Mouse (Mus musculus) urinary bladder, adult 18-20 months (tissue): ENCODE data around the gene Zfp316.
A peak's percentile ranks its signal among the peaks of the same experiment; 100 is the strongest.

ENCODE experiments used
- DNase-seq, 2 experiments: peaks; one replicate each; pipeline ENCODE4 v3.0.0; 2022; ENCODE audit warnings: low spot score in 2 of 2, mixed read lengths in 2 of 2

The Zfp316 gene

DNA sequence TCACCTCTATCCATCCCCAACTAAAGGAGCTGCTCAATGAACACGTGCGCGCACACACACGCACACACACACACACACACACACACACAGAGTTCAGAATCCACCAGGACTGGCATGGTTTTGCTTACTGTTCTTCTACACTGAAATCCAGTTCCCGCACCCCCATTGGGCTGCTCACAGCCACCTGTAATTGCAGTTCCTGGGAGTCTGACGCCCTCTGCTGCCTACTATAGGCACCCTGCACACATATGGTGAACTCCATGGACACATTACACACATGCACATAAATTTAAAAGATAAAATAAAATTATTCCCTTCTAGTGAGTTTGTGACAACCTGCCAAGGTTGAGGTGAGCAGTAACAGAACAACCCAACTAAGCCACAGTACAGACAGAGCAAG is 14.9 kb upstream of the Zfp316 start:
- no peak for DNase-seq

DNA sequence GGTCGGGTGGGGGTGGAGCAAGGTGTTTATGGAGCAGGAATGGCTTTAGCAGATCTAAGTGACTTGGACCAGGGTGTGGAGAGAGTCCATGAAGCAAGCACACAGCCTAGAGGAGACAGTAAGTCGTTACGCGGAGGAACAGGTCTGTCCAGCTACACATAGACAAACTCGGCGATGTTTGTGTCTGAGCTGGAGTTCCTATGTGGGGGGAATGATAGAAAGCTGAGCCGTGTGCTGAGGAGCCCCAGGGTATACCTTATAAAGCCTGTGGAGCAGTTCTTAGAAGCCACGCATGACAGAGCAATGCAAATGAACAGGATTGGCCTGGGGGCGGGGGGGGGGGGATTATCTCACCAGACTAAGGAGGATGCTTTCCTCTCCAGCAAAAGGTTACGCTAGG is 9.4 kb upstream of the Zfp316 start:
- DNase-seq, result no peak

DNA sequence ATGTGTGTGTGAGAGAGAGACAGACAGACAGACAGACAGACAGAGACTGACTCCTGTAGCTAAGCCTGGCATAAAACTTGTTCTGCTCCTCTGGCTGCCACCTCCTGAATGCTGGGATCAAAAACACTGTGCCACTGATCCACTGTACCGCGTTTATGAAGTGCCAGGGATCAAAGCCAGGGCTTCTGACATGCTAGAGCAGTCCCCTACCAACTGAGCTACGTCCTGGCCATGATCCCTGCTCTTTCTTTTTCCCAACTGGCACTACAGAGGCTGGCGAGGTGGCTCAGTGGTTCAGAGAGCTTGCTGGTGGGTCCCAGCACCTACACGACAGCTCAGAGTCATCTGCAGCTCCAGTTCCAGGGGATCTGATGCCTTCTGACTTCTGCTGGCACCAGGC is 5.9 kb upstream of the Zfp316 start:
- no peak for DNase-seq

DNA sequence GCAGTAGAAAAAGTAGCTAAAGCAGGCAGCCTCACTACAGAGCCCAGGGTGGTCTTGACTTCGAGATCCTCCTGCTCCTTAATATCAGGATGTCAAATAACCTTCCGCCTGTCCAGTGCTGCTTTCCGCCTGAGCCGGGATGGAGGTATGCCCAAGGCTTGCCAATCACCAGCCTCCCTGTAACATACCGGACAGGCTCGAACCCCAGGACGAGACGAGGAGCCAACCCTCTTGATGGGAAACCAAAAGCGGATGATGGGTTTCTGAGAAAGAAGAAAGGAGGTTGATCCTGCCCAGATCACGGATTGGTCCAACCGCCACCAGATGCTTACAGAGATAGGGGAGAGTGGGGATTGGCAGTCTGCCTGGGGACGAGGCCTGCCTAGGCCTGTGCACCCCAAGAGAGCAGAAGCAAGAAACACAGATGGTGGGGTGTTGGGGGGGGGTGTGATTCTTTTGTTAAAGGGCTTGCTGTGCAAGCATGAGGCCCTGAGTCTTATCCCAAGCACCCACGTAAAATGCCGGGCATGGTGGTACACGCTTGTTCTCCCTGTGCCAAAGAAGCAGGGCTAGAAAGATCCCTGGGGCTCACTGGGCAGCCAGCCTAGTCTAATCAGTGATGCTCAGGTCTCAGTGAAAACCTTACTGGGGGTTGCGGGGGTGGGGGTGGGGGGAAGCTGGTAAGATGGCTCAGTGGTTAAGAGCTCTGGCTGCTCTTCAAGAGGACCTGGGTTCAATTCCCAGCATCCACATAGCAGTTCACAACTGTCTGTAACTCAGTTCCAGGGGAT is 2.9 kb upstream of the Zfp316 start:
- no peak for DNase-seq

DNA sequence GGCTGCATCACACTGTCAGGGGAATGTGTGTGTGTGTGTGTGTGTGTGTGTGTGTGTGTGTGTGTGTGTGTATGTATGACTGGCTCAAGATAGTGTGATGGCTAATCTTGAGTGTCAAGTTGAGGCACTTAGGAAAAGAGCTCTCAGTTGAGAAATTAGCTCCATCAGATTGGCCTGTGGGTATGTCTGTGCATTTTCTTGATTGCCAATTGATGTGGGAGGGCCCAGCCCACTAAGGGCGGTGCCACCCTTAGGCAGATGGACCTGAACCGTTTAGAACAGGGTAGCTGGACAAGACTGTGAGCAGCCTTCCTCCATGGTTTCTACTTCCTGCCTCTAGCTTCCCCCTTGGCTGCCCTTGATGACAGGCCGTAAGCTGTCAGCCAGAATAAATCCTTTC is 2.3 kb upstream of the Zfp316 start:
- DNase-seq, result no peak

DNA sequence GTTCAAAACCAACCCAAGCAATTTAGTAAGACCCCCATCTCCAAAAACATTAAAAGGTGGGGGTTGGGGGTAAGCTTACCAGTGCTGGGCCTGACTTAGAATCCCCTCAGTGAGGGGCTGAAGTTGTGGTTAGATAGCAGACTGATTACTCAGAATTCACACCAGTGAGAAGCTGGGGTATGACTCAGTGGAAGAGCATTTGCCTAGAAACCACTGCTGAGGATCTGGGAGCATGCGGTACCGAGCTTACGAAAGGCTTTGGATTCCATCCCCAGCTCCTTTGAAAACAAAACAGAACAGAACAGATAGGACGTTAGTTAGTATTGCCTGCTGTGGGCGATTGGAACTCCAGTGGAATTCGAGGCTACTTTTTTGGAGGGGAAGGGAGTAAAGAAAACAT is 1.8 kb upstream of the Zfp316 start:
- DNase-seq, result no peak

DNA sequence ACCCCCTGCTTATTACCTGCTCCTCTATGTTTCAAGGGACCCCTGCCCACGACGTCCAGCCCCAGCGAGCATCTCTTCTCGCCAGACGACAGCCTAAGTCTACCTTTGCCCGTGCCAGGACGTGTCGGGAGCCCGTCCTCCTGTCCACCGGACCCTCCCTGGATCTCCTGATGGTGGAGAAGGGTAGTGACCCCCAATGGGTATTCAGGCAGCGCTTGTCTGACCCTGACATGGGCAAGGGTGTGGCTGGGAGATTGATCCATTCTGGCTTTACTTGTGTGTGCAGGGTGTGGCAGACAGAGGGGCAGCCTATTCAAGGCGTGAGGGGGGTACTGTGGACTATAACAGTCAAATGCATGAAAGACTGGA is 313 bp upstream of the Zfp316 start:
- no peak for DNase-seq

DNA sequence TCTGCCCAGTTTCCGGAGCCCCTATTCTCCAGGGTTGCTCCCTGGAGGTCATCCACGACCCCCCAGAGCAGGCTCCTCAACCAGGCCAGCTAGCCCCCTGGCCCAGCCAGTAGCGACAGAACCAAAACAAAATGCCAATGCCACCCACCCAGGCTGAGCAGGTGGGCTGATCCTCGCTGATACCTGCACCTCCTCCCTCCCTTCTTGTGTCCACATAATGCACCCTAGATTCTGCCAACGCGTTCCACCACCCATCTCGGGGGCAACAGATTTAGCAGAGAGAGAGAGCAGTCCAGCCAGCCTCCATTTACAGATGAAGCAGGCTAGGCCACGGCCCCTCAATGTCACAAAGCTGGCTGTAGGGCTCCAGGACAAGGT is 848 bp downstream of the Zfp316 start:
- no peak for DNase-seq

DNA sequence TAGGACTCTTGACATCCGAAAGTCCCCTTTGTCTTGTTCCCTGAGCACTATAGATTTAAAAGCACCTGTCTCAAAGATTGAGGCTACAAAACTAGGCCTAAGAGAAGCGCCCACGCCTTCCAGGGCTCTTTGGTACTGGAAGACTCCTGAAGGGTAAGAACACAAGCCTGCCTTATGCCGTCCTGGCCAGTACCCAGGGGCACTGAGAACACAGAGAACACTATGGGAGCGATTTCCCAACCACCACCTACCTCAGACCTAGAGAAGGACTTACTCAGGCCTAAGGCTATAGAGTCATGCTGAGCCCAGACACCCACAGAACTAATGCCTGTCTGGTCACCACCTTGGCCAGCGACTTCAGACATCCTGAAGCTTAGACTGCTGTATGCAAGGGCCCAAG is 3.0 kb downstream of the Zfp316 start:
- DNase-seq, result no peak

DNA sequence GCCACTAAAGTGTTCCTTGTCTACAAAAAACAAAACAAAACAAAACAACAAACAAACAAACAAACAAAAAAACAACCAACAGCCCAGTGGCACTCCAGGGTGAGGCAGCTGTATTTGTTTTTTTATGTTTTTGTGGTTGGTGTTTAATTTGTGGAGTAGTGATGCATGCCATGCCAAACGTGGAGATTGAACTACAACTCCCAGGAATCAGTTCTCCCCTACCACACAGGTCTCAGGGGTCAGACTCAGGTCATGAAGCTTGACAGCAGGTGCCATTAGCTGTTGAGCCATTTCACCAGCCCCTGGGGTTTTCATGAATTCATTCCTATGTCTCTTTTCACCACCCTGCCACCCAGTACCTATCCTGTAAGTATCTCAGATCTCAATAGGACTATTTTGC is 4.4 kb downstream of the Zfp316 start:
- DNase-seq, result no peak

DNA sequence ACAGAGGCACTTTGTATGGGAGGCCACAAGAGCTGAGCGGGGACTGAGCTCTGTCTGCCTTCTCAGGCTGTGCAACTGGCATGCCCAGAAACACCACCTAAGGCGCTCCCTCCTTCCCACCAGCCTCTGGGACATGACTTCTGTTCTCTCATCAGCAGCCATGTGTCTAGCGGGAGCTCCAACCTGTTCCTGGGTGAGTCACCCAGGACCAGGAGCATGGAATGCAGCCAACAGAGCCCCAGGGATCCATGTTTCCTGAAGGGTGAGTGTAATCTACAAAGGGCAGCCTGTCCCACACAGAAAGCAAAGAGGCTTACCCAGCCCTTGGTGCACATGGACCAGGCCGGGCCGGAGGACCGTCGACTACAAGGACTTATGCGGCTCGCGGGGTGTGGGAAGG is 5.1 kb downstream of the Zfp316 start:
- no peak for DNase-seq

DNA sequence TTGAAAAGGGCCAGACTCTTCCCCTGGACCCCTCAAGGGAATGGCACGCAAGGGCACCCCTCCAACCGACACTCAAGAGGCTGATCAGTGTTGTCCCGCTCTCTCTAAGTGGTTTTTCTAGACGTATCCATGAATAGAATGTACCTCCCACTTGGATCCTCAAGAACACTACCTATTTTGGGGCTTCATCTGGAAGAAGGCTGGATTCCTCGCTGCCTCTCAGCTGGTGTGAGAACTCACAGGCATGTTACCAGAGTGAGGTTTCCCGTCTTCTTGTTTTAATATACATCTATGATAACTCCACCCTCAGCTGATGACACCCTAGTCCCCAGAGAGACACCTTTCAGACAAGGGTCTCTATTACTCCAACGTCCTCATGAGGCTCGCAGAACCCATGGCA is 8.2 kb downstream of the Zfp316 start:
- no peak for DNase-seq

DNA sequence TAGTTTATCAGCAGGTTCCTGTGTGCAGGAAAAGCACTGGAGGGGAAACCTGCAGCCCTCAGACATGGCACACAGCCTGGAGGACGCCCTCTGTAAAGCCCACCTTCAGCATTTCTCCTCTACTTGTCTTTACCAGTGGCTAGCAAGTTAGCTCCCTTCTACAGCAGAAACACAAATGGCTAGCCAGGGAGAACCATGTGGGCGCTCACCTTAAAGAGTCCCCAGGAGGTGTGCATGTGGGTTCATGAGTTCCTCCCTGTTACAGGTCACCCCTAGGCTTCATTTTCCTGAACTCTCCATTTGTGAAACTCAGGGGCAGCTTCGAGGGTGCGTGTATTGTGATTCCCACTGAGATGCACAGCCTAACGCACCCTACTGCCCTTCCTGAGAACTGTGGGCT is 14.0 kb downstream of the Zfp316 start:
- no peak for DNase-seq

DNA sequence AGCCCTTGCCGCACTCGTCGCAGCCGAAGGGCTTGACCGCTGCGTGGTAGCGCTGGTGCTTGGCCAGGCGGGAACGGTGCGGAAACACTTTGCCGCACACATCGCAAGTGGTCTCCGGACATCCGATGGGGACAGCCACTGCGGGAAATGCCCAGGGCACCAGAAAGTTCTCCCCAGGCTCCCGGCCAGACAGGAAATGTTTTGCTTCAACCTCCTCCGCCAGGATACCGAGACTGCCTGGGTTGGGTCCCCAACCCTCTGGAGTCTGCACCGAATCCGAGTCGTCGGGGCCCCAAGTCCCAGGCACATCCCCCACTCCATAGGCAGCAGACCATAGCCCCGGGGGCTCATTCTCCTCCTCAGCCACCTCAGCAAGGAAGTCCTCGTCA is 14.7 kb downstream of the Zfp316 start:
- DNase-seq, result no peak

DNA sequence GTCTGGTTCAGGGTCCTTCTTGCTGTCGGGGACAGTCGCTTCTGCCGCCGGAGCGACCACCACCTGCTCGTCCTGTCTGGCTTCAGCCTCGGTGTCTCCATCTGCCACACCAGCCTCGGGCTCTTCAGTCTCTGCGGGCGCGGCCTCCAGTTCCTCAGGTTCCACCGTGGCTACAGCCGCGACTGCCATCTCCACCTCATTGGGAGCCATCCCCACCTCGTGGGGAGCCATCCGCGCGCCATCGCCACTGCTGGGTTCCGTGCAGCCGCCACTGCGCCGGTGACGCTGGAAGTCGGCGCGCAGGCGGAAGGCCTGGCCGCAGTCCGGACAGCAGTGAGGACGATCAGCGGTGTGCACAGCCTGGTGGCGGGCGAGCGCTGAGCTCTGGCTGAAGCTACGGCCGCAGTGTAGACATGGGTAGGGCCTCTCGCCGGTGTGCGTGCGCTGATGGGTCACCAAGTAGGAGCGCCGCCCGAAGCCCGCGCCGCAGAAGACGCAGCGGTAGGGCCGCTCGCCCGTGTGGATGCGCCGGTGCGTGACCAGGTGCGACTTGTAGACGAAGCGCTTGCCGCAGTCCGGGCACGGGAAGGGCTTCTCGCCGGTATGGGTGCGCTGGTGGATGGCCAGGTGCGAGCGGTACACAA is 15.2 kb downstream of the Zfp316 start:
- DNase-seq, result no peak

DNA sequence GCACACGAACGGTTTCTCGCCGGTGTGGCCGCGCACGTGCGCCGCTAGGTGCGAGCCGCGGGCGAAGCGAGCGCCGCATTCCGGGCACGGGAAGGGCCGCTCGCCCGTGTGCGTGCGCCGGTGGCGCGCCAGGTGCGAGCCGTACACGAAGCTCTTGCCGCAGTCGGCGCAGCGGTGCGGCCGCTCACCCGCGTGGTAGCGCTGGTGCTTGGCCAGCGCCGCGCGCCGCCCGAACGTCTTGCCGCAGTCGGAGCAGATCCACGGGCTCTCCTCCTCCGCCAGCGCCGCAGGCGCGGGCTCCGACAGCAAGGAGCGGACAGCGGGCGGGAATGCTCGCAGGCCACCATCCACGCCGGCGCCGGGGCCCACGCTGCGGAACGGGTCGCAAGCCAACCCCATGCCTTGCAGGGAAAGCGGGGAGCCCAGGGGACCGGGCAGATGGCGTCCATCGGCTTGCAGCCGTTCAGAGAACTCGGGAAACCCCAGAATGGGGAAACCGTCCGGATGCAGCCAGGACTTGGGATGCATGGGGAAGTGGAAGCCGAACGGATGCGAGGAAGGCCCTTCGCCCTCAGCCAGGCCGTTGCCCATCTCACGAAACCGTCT is 15.8 kb downstream of the Zfp316 start:
- DNase-seq, result no peak

DNA sequence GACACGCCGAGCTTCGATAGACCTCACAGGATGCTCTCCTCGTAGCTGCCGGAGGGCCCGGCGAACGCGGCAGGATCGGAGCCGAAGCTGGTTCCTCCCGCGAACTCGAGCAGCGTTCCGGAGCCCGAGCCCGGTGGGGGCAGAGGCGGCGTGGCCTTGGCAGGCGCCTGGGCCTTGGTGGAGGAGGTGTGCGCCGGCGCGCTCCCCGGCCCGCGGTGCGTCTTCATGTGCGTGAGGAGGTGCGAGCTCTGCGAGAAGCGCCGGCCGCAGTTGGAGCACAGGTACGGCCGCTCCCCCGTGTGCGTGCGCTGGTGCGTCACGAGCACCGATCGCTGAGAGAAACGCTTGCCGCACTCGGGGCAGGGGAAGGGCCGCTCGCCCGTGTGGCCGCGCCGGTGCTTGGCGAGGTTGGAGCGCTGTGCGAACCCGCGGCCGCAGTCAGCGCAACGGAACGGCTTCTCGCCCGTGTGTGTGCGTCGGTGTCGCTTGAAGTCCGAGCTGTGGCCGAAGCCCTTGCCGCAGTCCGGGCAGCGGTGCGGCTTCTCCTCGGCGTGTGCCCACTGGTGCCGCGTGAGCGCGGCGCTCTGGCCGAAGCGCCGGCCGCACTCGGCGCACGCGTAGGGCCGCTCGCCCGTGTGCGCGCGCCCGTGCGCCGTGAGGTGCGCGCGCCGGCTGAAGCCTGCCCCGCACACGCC is 16.5 kb downstream of the Zfp316 start:
- no peak for DNase-seq

DNA sequence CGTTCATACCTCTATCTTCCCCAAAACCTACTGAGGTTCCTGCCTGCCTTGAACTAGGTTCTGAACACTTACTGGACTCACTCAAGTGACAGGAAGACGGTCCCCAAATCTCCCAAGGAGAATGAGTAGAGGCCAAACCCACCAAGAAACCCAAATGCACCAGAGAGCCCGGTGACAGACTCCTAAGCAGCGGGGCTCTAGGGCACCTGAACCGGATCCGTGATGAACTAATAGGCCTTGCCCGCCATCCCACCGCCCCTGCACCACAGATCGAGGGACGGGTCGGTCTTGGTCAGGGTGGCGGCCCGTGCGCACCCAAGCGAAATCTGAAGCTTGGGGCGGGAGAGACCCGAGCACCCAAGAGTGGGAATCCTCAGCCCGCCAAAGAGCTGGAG is 17.0 kb downstream of the Zfp316 start:
- no peak for DNase-seq

DNA sequence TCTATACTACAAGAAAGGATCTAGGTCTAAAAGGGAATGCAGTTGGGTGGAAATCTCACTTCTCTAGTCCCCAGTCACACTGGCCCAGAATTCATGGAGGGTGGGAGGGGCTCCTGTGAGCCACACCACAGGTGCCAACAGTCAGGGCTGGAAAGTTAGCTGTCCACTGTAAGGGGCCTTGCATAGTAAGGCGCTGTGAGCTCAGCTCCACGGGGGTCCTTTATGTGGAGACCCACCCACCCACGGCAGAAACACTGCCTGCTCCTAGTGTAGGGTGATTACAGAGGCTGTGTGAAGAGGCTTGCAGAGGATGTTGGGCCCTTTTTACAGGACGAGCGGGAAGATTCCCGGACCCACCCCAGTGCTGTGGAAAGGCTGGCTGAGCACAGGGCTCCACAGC is 17.8 kb downstream of the Zfp316 start:
- DNase-seq, result no peak

DNA sequence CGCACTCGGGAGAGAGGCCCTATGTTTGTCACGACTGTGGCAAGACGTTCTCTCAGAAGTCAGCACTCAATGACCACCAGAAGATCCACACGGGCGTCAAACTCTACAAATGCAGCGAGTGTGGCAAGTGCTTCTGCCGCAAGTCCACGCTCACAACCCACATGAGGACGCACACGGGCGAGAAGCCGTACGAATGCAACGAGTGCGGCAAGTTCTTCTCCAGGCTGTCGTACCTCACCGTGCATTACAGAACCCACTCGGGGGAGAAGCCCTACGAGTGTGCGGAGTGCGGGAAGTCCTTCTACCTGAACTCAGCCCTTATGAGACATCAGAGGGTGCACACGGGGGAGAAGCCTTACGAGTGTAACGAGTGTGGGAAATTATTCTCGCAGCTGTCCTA is 24.9 kb downstream of the Zfp316 start:
- DNase-seq, result no peak

DNA sequence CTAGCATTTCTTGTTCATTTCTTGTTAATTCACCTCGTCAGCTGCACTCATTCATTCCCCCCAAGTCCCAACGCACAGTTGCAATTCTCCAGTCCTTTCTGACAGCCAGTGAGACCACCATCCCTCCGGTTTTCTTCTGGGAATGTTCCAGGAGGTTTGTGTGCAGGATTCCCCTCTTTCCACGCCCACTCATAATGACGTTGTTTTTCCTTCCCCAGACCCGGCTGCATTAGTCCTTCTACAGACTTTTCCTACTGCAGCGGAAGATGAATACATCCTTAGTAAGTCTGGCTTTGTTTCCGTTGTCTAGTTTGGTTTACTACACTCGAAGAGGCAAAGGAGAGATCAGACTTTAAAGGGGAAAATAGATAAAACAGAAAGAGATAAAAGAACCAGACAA is 33.8 kb downstream of the Zfp316 start:
- no peak for DNase-seq

DNA sequence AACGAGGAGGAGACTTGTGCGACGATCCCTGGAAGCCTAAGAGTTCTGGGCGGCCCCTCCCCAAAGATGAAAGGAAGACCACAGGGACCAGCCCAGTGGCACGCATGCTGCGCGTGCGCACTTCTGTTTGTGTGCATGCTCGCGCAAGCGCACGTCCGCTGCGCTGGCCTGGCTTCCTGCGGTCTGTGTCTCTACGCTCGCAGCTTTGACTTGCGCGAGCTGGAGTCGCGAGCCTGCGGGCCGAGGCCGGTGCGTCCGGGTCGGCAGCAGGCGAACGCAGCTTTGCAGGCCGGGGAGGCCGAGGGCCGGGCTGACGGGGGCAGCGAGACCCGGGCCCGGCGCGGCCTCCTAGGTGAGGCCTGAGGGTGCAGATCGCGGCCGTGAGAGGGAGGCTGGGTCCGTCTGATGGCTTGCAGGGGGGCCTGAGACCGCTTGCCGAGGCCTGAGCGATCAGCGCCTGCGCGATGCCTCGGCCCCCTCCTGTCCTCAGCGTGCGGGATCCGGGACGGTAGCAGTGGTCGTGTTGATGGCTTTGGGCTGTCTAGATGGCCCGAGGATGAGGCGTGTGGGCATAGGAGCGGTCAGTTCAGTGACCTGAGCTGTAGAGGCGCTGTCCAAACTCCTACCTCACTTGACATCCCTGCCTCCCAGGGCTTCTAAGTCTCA is 34.7 kb downstream of the Zfp316 start, which contains the start of gene Zfp12:
Gene Zfp12, plus strand, starts transcription at position 136 of the 666 bp plus-strand sequence.
- DNase-seq, result peak; percentile 81 to 91
